Mouse (Mus musculus) brown adipose tissue, adult 24 weeks (tissue): ENCODE results near the gene Ankrd44. TPM values are rescaled to one million over a fixed set of nuclear protein-coding genes. Genes with fewer than 3 reads are reported as not detected.

Source experiments
- H3K27ac ChIP-seq: fragments of 200-500 bp; replicated peaks from 2 replicates; pipeline ENCODE4 v1.5.1; 2012; ENCODE audit warnings: low read depth, mild to moderate bottlenecking, low read length
- H3K4me1 ChIP-seq: fragments of 200-500 bp; 2 replicates; pipeline ENCODE4 v1.6.1; 2012; ENCODE audit warnings: low read length, mixed read lengths; ENCODE audit not compliant: control insufficient read depth, insufficient read depth, insufficient read length
- H3K4me3 ChIP-seq: fragments of 200-500 bp; 2 replicates; pipeline ENCODE4 v1.5.1; 2012; ENCODE audit warnings: low read depth, mild to moderate bottlenecking, low read length, moderate library complexity; ENCODE audit not compliant: insufficient read depth
- polyA plus RNA-seq: library from polyadenylated mRNA; stranded (reverse); fragments of >200 nt; gene quantifications from 2 replicates; pipeline ENCODE4 v1.2.4, GENCODE M21; 2012; ENCODE audit not compliant: missing spikeins, insufficient read depth, insufficient read length

Ankrd44 gene
- polyA plus RNA-seq, 1 experiment, result 8.4 TPM

- Histone ChIP-seq H3K4me1 (peaks cover 10% of the 10 kb centered on the region), H3K27ac (no peak overlapping the region), H3K4me3 (no peak overlapping the region)
These were observed 237.7 kb downstream of the Ankrd44 start for GRCm38 (mm10) chr1:54688441-54688840.

DNA sequence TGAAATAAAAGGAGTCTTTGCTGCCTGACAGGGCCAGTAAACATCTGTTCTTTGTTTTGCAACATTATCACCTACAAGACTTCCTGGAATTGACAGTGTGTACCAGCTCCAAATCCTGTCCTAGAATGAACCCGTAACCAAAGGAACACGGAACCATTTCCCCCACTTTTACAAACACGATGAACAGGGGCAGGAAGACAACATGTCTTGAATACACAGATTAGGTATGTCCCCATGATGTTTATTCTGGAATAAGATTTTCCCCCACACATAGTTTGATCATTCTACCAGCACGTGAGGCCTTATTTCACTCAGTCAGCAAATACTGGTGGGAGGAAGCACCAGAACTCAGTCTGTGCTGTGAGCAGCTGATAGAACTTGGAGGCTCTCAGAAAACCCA, 241.9 kb downstream of the Ankrd44 start:
- Histone ChIP-seq H3K27ac (peak overlapping the region; percentile 75), H3K4me3 (no peak overlapping the region), H3K4me1 (peaks cover 6% of the 10 kb centered on the region)

DNA sequence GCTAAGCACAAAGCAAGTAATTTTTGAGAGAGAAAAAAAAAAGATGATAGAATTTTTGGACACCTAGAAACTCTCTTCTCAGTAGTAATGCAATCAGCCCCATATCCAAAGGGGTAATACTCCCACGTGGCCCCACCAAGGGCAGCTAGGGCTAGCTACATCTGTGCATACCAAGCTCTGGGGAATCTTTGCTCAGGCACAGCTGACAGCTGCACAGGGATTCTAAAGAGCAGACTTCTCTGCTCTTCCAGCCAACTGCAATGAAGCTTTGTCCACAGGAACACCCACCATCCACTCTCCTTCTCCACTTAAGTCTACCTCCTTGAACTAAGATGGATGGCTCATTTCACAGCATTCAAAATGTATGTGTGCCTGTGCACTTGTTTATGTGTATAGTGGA, 246.6 kb downstream of the Ankrd44 start:
- H3K4me3 ChIP-seq, result no peak overlapping the region
- H3K27ac ChIP-seq, result no peak overlapping the region
- H3K4me1 ChIP-seq, result peaks cover 6% of the 10 kb centered on the region; the same call in 1 of the 2 replicates

GRCm38 (mm10) chr1:54678037-54678436, 248.2 kb downstream of the Ankrd44 start:
- H3K4me3 ChIP-seq, result no peak overlapping the region
- H3K4me1 ChIP-seq, result peaks cover 6% of the 10 kb centered on the region; the same call in 1 of the 2 replicates
- H3K27ac ChIP-seq, result no peak overlapping the region

DNA sequence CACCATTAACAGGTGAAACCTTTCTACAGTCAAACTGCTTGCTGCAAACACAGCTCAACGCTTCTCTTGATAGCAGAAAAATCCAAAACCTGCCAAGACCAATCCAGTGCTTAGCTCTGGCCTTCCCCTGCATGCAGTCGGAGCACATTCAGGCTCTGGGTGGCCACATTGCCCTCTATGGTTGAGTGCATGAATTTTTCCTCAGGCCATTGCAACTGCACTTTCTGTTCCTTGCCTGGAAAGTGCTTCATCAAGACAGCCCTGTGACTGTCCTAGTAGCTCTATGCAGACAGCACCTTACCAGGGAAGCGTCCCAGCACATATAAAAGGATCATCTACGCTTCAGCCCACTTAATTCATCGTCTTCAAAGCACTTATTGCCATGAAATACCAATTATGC, 250.7 kb downstream of the Ankrd44 start:
- Histone ChIP-seq H3K27ac (no peak overlapping the region), H3K4me3 (no peak overlapping the region), H3K4me1 (peaks cover 6% of the 10 kb centered on the region; the same call in 1 of the 2 replicates)

DNA sequence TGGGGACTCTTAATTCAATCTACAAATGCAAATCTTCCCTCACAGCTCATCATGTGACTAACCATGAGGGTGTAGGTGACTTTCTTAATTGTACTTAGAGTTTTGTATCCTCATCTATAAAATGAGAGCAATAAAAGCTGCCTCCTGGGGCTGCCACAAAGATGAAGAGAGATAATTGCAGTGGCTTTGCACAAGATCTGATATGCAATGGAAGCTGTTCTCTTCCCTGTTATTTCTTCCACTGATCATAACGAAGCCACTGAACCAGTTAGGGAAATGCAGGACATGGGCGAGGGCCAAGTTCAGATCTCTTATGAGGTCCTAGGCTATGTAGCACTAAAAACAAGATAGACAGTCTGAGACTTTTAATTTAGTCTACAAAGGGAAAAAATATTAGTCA, 258.2 kb downstream of the Ankrd44 start:
- Histone ChIP-seq H3K4me3 (no peak overlapping the region), H3K4me1 (no peaks in the 10 kb centered on the region), H3K27ac (no peak overlapping the region)

- Histone ChIP-seq H3K27ac (no peak overlapping the region), H3K4me1 (no peaks in the 10 kb centered on the region), H3K4me3 (no peak overlapping the region)
These were observed 260.4 kb downstream of the Ankrd44 start for GRCm38 (mm10) chr1:54665582-54666405.

DNA sequence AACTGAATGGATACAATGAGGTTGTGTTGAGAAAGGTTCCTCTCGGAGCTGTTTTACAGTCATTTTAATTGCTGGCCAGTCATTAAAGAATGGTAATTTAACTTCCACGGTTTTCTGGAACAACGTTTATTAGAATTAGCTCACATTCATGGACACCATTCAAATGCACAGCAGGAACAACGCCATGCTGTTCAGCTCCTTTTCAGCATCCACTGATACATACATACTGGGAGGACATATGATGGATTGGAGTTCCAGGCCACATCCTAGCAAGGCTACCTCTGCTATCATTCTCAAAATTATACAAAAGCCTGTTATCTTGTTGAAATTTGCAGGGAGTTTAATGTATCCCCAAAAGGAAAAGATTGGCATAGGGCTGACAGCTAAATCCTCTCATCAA, 261.1 kb downstream of the Ankrd44 start:
- Histone ChIP-seq H3K4me3 (no peak overlapping the region), H3K4me1 (no peaks in the 10 kb centered on the region), H3K27ac (no peak overlapping the region)

GRCm38 (mm10) chr1:54660674-54661073, 265.5 kb downstream of the Ankrd44 start:
- Histone ChIP-seq H3K4me3 (no peak overlapping the region), H3K27ac (no peak overlapping the region), H3K4me1 (no peaks in the 10 kb centered on the region)

GRCm38 (mm10) chr1:54658558-54658957, 267.6 kb downstream of the Ankrd44 start:
- H3K4me1 ChIP-seq, result no peaks in the 10 kb centered on the region
- H3K27ac ChIP-seq, result no peak overlapping the region
- H3K4me3 ChIP-seq, result no peak overlapping the region

GRCm38 (mm10) chr1:54648237-54648636, 277.9 kb downstream of the Ankrd44 start:
- Histone ChIP-seq H3K27ac (no peak overlapping the region), H3K4me1 (no peaks in the 10 kb centered on the region), H3K4me3 (no peak overlapping the region)

DNA sequence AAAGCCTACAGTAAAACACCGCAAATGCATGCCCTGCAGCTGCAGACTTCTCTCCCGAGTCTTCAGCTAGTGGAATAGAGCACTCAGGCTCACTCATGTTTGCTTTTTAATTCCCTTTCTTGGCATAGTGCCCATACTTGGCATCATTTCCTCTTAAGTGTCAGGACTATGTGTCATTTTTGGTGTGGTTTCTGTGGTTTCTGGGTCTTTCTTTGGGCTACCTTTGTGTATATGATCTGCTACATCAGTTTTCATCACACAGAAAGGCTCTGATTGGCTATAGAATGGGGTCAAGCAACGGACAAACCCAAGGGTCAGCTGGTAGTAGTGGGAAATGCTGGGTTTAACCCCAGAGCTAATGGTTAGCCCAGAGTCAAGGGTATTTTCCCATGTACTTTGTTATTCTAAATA, 278.8 kb downstream of the Ankrd44 start:
- H3K4me3 ChIP-seq, result no peak overlapping the region
- H3K27ac ChIP-seq, result no peak overlapping the region
- H3K4me1 ChIP-seq, result no peaks in the 10 kb centered on the region

DNA sequence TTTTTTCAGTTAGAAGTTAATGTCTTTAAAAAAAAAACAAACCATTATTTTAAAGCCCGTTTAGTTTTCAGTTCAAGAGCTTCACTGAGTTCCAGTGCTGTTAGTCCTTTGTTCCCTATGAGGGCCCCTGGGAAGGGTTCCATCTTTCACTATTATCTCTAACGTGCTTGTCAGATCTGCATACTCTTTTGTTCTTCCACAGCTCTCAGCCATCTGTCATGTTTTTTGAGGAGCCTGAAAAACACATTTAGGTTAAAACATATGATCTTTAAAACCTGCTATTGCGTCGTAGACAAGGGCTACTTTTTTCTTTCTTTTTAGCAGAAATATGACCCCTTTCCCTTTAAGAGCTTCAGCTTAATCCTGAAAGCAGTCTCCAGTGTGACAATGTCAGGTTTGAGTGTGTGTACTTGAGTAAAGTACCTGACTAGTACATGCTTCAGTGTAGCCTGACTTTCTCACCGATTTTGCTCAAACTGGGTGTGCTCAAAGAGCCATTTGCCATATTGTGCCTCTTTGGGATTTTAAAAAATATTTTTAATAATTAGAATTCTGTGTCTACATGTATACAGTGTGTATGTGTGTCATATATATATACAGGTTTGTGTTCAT, 285.9 kb downstream of the Ankrd44 start:
- Histone ChIP-seq H3K4me3 (no peak overlapping the region), H3K27ac (no peak overlapping the region), H3K4me1 (no peaks in the 10 kb centered on the region)

DNA sequence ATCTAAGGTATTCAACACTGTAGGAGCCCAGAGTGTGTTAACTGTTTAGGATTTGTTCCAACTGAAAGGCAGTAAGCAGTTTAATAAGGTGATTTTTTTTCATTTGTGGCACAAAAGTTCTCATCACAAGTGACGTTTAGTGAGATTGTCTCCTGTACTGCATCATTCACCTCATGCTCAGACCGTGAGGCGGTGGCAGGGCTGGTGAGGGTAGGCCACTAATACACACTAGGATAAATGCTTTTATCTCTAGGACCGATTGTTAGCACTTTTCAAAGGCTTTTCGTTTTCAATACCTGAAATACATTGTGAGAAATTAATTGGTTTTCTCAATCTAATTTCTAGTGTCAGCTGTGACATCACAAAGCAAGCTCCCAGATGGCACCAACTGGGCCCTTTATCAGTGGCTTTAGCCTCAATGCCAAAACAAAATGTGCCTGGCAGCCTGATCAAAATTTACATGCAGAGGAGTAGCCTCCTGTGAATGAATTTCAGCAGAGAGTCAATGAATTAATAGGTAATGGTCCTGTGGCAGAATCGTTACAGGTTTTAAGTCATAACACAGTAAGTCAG, 286.6 kb downstream of the Ankrd44 start:
- Histone ChIP-seq H3K4me1 (no peaks in the 10 kb centered on the region), H3K4me3 (no peak overlapping the region), H3K27ac (no peak overlapping the region)

GRCm38 (mm10) chr1:54639076-54639475, 287.1 kb downstream of the Ankrd44 start:
- H3K27ac ChIP-seq, result no peak overlapping the region
- H3K4me3 ChIP-seq, result no peak overlapping the region
- no peaks in the 10 kb centered on the region for H3K4me1 ChIP-seq

DNA sequence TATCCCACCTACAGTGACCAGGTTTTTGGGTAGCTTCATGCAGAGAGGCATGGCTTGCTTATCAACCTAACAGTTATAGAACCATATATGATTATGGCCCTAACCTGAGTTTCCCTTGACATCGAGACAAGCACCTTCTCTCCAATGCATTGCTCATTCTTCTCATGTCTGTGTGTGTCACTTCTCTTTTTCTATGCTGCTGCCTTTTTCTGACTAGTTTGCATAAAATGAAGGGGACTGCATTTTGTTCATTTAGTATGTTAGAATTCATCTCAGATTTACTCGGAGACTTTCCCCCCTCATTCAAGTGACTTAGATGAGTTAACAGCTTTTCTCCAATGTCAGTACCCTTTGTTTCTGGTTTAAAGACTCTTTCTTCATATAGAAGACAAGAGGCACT, 288.8 kb downstream of the Ankrd44 start:
- no peak overlapping the region for H3K27ac ChIP-seq
- no peak overlapping the region for H3K4me3 ChIP-seq
- no peaks in the 10 kb centered on the region for H3K4me1 ChIP-seq
